Mouse (Mus musculus) erythroblast, adult 5-6 weeks (primary cell): ENCODE data around the gene Olfr344. TPM values are rescaled to one million over a fixed set of nuclear protein-coding genes. Genes with fewer than 3 reads are reported as not detected.

Source experiments
- ATAC-seq: replicated peaks from 2 replicates; pipeline ENCODE4 v1.8.0; 2016; ENCODE audit warnings: moderate number of reproducible peaks, mild to moderate bottlenecking, moderate TSS enrichment, inconsistent platforms; ENCODE audit not compliant: poor library complexity, low FRiP score, severe bottlenecking
- total RNA-seq, 2 experiments: library from RNA; stranded (forward) in 1 of 2; stranded (reverse) in 1 of 2; fragments of 150-400 nt in 1 of 2; fragments of 200-764, 138-1000 nt in 1 of 2; gene quantifications; 2 replicates each; pipeline versions ENCODE4 v1.2.3 to v1.2.4; 2015 to 2017; ENCODE audit warnings: low replicate concordance in 2 of 2

The Olfr344 gene
- total RNA-seq (2015; ENCODE audit: low replicate concordance) (not detected in 2 replicates), total RNA-seq (2017; ENCODE audit: low replicate concordance) (0.09 TPM in 1 of 2 replicates, not detected in the other)

DNA sequence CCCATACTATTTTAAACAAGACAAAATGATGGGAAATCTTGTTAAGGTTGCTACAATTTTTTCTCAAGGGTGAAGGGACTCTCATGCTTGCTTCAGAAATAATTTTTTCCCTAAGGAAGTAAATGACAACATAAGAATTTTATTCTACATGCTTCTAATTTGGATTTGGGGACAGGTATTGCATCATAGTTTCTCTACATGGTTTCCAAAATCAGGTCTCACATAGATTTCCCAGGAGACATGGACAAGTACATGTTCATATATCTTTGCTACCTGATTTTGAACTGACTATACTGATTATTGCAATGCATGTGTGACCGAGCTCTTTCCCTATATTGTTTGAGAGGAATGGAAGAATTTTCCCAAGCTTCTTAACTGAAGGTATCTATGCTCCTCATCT, at the start of gene Olfr344:
Olfr344 (plus strand) TSS at position 301 of the 400 bp plus-strand sequence.
- ATAC-seq: no peak

DNA sequence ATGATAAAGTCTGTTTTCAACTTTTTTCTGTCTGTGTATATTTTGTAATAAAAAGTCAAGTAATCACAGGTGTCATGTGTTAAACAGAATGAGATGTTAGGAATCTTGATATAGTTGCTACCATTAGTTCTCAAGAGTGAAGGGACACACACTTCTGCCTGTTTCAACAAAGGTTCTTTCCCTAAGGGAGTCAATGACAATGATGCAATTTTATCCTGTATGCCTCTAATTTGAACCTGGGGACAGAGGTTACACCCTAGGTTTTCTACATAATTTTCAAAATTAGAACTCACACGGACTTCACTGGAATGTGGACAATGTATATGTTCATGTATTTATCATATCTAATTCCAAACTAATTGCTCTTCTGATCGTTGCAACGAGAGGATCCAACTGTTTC, 41.8 kb upstream of the Olfr344 start, which contains the start of gene Olfr342:
Olfr342 (plus strand) TSS at position 301 of the 400 bp plus-strand sequence.
- no peak for ATAC-seq

DNA sequence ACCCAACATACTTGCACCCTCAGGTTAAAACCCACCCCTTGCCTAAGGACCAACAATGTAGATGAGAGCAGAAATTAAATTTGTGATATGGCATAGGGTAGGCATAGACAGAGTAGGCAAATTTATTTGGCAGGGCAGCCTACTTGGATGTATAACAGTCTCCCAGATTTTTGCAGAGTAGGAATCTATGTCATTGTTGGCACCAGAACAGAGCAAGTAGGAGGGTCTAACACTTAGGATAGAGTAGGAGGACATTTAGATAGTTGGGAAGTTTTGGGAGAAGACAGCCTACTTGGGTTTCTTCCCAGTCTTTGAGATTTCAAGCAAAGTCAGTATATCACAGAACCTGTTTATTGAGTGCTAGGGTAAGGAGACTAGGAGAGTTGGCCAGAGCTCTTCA, 1.3 kb upstream of the Olfr344 start:
- ATAC-seq: no peak

DNA sequence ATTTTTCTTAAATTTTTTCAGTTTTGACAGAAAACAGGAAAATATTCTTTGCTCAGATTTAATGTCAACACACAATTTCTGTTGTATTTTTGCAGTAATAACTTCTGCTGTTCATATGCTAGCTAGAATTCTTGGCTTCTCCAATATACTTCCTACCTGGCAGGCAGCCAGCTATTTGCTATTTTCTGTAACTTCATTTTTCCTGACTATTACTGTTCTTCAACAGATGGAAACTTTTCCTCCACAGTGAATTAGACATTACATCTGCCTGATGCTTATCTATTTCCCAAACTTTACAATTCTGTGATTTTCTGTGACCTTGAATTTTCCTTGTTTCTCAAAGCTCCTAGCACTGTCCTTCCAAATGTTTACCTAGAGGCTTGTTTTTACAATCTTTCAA, 560 bp downstream of the Olfr344 start:
- ATAC-seq: no peak

DNA sequence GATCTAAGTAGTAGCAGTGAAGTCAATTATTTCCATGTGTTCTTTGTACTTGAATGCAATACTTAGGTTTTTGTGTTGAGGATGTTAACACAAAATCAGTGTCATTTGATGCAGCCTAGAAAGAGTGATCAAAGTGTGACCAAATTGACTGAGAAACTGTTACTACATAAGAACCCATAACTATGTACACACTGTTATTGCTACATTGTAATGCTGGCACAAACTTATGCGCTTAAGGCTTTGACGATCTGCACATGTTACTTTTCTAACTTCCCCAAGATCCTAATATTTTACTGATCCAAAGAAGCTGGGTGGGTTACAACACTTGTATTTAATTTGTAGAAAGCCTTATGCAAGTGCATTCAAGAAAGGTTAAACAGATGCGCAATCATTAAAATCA, 1.4 kb downstream of the Olfr344 start:
- no peak for ATAC-seq

Other genes with a start within 250 kb of the Olfr344 start
- not detected in 2 replicates for gene Olfr338, start 193.1 kb upstream of the Olfr344 start, total RNA-seq (2015; ENCODE audit: low replicate concordance)
- gene Olfr338, start 193.1 kb upstream of the Olfr344 start, total RNA-seq (2017; ENCODE audit: low replicate concordance): not detected in 2 replicates
- not detected in 2 replicates for gene Olfr339, start 147.7 kb upstream of the Olfr344 start, total RNA-seq (2015; ENCODE audit: low replicate concordance)
- not detected in 2 replicates for gene Olfr339, start 147.7 kb upstream of the Olfr344 start, total RNA-seq (2017; ENCODE audit: low replicate concordance)
- gene Olfr340, start 114.1 kb upstream of the Olfr344 start, total RNA-seq (2015; ENCODE audit: low replicate concordance): not detected in 2 replicates
- gene Olfr340, start 114.1 kb upstream of the Olfr344 start, total RNA-seq (2017; ENCODE audit: low replicate concordance): not detected in 2 replicates
- not detected in 2 replicates for gene Olfr341, start 84.2 kb upstream of the Olfr344 start, total RNA-seq (2015; ENCODE audit: low replicate concordance)
- 0.09 TPM in 1 of 2 replicates, not detected in the other for gene Olfr341, start 84.2 kb upstream of the Olfr344 start, total RNA-seq (2017; ENCODE audit: low replicate concordance)
- gene Olfr342, start 41.7 kb upstream of the Olfr344 start, total RNA-seq (2015; ENCODE audit: low replicate concordance): not detected in 2 replicates
- not detected in 2 replicates for gene Olfr342, start 41.7 kb upstream of the Olfr344 start, total RNA-seq (2017; ENCODE audit: low replicate concordance)
- gene Olfr345, start 73.4 kb downstream of the Olfr344 start, total RNA-seq (2015; ENCODE audit: low replicate concordance): not detected in 2 replicates
- not detected in 2 replicates for gene Olfr345, start 73.4 kb downstream of the Olfr344 start, total RNA-seq (2017; ENCODE audit: low replicate concordance)
- not detected in 2 replicates for gene Olfr346, start 119.1 kb downstream of the Olfr344 start, total RNA-seq (2015; ENCODE audit: low replicate concordance)
- gene Olfr346, start 119.1 kb downstream of the Olfr344 start, total RNA-seq (2017; ENCODE audit: low replicate concordance): not detected in 2 replicates
- gene Olfr347, start 165.2 kb downstream of the Olfr344 start, total RNA-seq (2015; ENCODE audit: low replicate concordance): not detected in 2 replicates
- not detected in 2 replicates for gene Olfr347, start 165.2 kb downstream of the Olfr344 start, total RNA-seq (2017; ENCODE audit: low replicate concordance)
- not detected in 2 replicates for gene Olfr348, start 217.6 kb downstream of the Olfr344 start, total RNA-seq (2015; ENCODE audit: low replicate concordance)
- not detected in 2 replicates for gene Olfr348, start 217.6 kb downstream of the Olfr344 start, total RNA-seq (2017; ENCODE audit: low replicate concordance)
- gene Olfr50, start 223.9 kb downstream of the Olfr344 start, total RNA-seq (2015; ENCODE audit: low replicate concordance): not detected in 2 replicates
- not detected in 2 replicates for gene Olfr50, start 223.9 kb downstream of the Olfr344 start, total RNA-seq (2017; ENCODE audit: low replicate concordance)